Mouse (Mus musculus): ENCODE measurements at regions not wholly inside any gene's neighbourhood (a gene's known extent, or its start where the extent isn't known, plus 50 kb on each side); places are given as distances from the start of the nearest gene placed in this dataset.

DNA sequence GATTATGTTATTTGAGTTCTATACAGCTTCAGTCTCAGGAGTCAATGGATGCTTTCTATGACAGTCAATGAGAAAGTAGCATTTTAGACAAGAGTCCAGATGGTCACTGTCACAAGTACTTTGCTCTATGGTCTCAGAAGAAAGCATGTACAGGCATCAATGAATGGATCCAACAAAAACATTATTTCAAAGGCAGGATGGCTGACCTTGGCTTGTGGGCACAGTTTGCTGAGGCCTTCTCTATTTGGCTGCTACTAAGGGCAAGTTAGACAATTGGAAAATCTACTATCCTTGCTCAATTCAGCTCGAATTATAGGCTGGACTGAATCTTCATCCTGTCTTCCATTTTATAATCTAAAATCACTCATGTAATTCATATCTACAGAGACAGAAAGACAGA is 237.9 kb upstream of the A1bg start:
- DNase-seq (ENCODE audit: inconsistent ontology term), result peak; percentile 12

- DNase-seq (ENCODE audit: inconsistent ontology term), result no peak
Observed at GRCm38 (mm10) chr15:61159552-61159951, 236.7 kb upstream of the A1bg start.

- DNase-seq (ENCODE audit: inconsistent ontology term), result peak; percentile 63
Observed at GRCm38 (mm10) chr15:61158041-61158545, 235.3 kb upstream of the A1bg start.

DNA sequence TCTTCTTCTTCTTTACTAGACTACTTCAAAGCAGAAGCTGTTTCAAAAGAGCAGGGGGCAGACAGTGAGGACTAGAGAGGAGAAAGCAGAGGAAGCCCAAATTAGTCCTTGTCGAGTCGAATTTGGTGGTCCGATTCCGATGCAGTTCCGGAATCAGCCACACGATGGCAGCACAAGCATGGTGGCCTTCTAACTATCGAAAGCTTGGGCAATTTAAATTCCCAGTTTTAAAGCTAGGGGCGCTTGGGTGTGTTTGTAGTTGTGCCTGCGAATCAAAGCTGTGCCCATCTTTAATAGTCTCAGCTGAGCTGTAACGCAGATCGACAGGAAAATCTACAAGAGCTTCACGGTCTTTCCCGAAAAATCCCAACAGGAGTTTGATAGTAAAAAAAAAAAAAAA is 234.7 kb upstream of the A1bg start:
- DNase-seq (ENCODE audit: inconsistent ontology term), result peak; percentile 76

- no peak for DNase-seq (ENCODE audit: inconsistent ontology term)
Observed at GRCm38 (mm10) chr15:61155530-61155929, 232.7 kb upstream of the A1bg start.

- DNase-seq (ENCODE audit: inconsistent ontology term), result no peak
Observed at GRCm38 (mm10) chr15:61154166-61154565, 231.4 kb upstream of the A1bg start.

GRCm38 (mm10) chr15:61142851-61143250 is 220.0 kb upstream of the A1bg start:
- no peak for DNase-seq (ENCODE audit: inconsistent ontology term)

GRCm38 (mm10) chr15:61139151-61139550 is 216.3 kb upstream of the A1bg start:
- peak; percentile 42 for DNase-seq (ENCODE audit: inconsistent ontology term)

DNA sequence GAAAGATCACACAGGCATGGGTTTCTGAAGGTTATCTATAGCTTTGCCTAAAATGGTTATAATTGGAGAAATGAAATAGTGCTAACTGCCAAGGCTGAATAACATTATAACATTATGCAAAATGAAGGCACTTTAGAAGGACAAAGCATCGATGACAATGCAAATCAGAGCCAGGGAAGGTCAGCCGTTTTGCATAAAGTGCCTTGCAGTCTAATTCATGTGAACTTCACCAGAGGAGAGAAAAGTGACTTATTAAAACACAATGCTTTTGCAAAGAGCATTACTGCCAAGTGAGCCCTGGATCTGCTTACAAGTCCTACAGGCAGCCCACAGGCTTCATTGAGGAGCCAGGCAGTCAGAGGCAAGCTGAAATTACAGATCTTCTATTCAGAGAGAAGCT is 214.0 kb upstream of the A1bg start:
- DNase-seq (ENCODE audit: inconsistent ontology term), result no peak

DNA sequence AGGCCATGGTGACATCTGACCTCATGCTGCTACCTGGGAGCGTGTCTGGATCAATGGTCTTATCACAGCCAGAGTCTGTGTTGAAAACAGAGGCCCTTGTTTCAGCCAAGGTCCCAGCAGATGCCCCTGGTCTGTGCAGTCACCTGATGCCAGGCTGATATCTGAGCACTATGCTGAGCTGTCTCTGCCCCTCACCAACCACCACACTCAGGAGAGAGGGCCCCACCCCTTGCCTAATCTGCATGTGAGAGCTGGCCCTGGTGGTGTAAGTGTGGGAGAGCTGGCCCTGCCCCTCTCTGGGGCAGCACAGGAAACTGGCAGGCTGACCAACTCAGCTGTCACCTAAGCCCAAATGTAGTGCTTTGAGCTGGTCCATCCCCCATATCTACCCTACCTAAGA is 210.5 kb upstream of the A1bg start:
- no peak for DNase-seq (ENCODE audit: inconsistent ontology term)

DNA sequence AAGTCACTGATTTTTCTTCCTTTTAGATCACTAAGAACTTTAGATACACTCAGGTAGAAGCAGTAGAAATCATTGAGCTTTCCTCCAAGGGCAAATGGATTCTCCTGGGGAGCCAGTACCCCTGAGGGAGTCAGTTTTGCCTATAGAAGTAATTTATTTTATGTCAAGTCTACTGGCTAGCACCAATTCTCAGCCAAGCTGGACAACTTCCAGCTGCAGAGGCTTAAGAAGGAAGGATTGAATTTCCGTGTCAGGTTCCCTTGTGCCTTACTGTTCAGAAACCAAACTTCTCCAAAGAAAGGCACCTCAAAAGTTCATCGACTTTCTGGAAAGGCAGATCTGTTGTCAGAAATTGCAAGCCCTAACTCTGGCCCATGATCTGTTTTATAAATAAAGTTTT is 205.2 kb upstream of the A1bg start:
- DNase-seq (ENCODE audit: inconsistent ontology term), result no peak

DNA sequence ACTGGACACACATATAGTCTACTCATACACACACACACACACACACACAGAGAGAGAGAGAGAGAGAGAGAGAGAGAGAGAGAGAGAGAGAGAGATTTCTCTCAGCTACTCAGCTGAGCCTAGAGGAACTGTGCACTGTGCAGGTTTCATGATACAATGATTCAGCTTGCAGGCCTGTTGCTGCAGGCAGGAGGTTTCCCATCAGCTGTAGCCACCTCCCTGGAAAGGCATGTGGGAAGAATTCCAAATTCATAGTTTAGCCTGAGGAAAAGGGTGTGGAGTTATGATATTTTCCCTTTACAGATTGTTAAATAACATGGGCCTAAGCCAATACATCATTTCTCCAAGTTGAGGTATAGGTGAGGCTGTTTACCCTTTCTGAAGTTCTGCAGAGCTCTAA is 204.3 kb upstream of the A1bg start:
- peak; percentile 76 for DNase-seq (ENCODE audit: inconsistent ontology term)

DNA sequence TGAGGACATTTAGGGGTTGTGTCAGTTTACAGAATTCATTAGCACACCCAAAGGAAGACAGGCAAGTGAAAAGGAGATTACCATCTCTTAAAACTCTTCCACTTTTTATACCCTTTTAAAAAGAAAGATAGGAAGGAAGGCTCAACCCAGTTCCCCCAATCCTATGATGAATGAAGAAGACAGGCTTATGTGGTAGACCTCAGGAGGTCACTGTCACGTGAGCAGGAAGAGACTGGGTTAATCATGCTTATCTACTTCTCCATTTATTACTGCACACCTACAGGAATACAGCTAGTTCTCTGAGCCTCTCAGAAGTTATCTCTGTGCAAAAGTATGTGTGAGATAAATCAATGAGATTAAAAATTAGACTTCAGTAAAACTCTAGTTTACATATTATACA is 194.1 kb upstream of the A1bg start:
- DNase-seq (ENCODE audit: inconsistent ontology term), result no peak

GRCm38 (mm10) chr15:61109429-61110128 is 186.8 kb upstream of the A1bg start:
- DNase-seq (ENCODE audit: inconsistent ontology term), result peak; percentile 22

- peak; percentile 66 for DNase-seq (ENCODE audit: inconsistent ontology term)
Observed at GRCm38 (mm10) chr15:61108957-61109356, 186.1 kb upstream of the A1bg start.

- peak; percentile 41 for DNase-seq (ENCODE audit: inconsistent ontology term)
Observed at GRCm38 (mm10) chr15:61102421-61103412, 179.9 kb upstream of the A1bg start.

- no peak for DNase-seq (ENCODE audit: inconsistent ontology term)
Observed at GRCm38 (mm10) chr15:61100807-61101206, 178.0 kb upstream of the A1bg start.

- no peak for DNase-seq (ENCODE audit: inconsistent ontology term)
Observed at GRCm38 (mm10) chr15:61098968-61099367, 176.2 kb upstream of the A1bg start.

DNA sequence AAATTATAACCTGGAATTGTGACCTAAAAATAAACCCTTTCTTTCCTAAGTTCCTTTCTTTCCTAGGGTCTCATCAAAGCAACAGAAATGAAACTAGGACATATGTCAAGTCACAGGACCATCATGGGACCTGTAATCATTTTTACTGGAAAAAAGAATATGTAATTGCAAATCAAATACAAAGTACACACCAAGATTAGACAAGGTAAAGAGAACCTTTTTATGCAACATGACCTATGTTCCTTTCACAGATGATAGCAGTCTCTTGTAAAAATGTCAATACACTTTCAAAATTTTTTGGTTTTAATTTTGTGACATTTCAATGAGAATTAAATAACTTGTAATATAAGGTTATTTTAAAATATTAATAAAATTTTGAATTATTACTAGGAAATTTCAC is 175.7 kb upstream of the A1bg start:
- no peak for DNase-seq (ENCODE audit: inconsistent ontology term)

DNA sequence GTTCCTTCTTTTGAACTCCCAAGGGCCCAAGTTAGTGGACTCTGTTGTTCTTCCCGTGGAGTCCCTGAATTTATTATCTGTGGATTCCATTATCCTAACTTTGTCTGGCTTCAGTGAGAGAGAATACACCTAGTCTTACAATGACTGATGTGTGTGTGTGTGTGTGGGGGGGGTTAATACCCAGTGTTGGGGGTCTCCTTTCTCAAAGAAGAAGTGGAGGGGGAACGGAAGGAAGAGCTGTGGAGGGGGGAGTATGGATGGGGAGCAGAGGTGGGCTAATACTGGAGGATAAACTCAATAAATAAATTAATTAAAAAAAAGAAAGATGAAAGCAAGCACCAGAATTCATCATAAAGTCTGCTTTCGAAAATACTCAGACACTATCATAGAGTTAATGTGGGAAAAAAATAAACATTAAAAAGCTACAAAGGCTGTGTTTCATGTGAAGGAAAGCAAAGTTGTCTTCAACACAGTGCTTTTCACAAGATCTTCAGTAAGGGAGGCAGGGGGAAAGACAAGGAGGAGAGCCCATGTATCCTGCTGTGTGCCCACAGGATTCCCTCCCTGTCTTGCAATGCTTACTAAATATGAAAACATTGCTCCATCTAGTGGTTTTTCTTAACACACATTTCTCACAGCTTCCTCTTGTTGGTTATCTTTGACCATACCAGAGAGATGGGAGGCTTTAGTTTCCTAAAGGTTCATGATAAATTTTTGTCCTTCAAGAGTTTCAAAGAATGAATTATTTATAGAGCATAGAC is 173.4 kb upstream of the A1bg start:
- peak; percentile 34 for DNase-seq (ENCODE audit: inconsistent ontology term)

DNA sequence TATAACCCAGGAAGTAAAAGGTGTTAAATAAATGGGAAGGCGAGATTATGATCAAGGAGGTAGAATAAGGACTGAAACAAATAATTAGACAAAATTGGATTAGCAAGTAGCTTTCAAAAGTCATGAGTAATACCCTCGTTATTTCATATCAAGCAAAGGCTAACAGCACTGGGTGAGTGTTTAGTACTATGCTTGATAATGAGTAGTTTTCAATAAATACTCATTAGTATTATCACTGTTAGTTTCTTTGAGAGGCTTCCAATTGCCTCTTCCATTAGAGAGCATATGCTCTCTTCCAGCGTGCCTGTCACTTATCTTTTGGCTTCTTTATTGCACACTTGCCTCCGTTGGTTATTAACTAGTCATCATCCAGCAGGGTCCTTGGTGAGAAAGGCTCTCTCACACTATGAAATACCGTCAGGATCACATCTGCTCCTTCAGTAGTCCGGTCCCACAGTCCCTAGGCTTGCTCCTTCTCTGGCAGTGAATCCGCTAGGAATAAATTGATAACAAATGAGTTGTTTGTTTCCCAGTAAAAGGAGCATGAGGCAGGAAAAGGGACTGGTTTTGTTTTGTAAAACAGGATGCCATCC is 132.3 kb upstream of the A1bg start:
- DNase-seq (ENCODE audit: inconsistent ontology term), result no peak

DNA sequence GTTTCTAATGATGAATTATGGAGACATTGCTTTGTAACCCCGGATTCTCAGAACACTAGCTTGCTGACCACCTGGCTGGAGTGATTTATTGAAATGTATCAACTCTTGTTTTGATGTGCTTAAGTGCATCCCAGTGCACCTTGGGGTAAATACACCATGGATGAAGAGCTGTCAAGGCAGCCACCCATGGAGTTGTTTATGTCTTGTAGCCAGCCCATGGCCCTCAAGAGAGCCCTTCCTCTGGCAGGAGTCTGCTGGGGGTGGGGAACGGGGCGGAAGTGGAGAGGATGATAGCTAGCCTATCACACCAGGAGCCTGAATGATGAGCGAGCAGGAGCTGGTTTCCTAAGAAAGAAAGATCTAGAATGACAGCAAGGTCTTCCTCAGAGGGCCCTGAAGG is 128.6 kb upstream of the A1bg start:
- DNase-seq (ENCODE audit: inconsistent ontology term), result no peak

Measured in Muller cell, postnatal 12 days (primary cell).